Mouse (Mus musculus): ENCODE data around the gene C87977. TPM values are rescaled to one million over a fixed set of nuclear protein-coding genes. Genes with fewer than 3 reads are reported as not detected.
"Not testable (repeated sequence)": the region's sequence is repeated elsewhere in the genome, so short reads cannot be mapped to it uniquely, and the experiment has no call there.

Gene C87977
- polyA plus RNA-seq (2016; fragmentation: Nextera tagmentation; extraction: Ambion mirVana) = not detected in 2 replicates

- not testable (repeated sequence) for H3K9ac ChIP-seq; H3K9me3 ChIP-seq (replicated peaks); H3K4me1 ChIP-seq; H3K27me3 ChIP-seq (replicated peaks); H3K4me3 ChIP-seq; H3K36me3 ChIP-seq; H3K4me2 ChIP-seq; ATAC-seq; H3K27ac ChIP-seq
- WGBS (ENCODE audit: insufficient replicate concordance) = 64% methylated on average over 1 of the region's 1 CpGs
These were observed at the start of gene C87977 for GRCm38 (mm10) chr4:144213218-144213617. Gene C87977 (minus strand): TSS chr4:144213318.

GRCm38 (mm10) chr4:144254768-144255167 is 41.6 kb upstream of the C87977 start:
- not testable (repeated sequence) for H3K27ac ChIP-seq; H3K4me3 ChIP-seq; H3K36me3 ChIP-seq; H3K27me3 ChIP-seq (replicated peaks); H3K9ac ChIP-seq; H3K9me3 ChIP-seq (replicated peaks); ATAC-seq; H3K4me1 ChIP-seq; H3K4me2 ChIP-seq

DNA sequence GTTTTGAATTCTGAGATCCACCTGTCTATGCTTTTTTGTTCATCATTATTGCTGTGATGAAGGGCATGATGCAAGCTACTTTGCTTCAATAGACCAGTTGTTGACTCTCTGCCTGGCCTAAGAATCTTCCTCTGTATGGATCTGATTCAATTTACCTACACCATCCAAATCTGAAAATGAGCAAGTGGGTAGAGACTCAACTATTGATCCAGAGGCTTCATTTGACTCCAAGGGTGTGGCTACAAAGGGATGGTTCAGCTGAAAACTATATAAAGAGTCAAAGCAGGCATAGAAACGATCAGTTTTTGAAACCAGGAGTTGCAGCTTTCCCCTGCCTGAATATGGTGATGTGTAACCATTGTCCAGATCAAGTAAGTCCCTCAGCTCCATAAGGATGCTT is 22.7 kb downstream of the C87977 start, which contains the start of gene Oog2:
Oog2 (plus strand) TSS at position 301 of the 400 bp plus-strand sequence.
- no peaks in the 10 kb centered on the region for H3K4me1 ChIP-seq
- 14% methylated on average over 1 of the region's 1 CpGs for WGBS (ENCODE audit: insufficient replicate concordance)
- H3K4me3 ChIP-seq = no peak within 1 kb of the TSS
- no peaks in the 10 kb centered on the region for H3K27me3 ChIP-seq (replicated peaks)
- H3K36me3 ChIP-seq = no peaks in the 10 kb centered on the region
- no peak for ATAC-seq
- no peaks in the 10 kb centered on the region for H3K9me3 ChIP-seq (replicated peaks)
- no peak within 1 kb of the TSS for H3K27ac ChIP-seq
- no peak within 1 kb of the TSS for H3K9ac ChIP-seq
- H3K4me2 ChIP-seq = no peak within 1 kb of the TSS

DNA sequence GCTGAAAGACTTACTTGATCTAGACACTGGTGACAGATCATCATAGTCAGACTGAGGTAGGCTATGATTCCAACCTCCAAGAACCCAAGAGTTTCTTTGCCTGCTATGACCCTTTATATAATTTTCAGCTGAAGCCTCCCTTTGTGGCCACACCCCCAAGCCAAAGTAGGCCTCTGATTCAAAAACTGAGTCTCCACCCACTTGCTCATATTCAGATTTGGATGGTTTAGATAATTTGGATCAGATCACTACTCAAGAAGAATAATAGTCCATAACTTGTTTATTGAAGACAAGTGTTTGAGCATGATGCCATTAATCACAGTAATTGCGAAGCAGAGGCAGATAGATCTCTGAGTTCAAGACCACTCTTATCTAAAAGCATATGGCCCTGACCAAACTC is 50.6 kb downstream of the C87977 start, which contains the start of gene Oog3:
Oog3 (minus strand) TSS at position 101 of the 400 bp plus-strand sequence.
- ATAC-seq = no peak
- WGBS (ENCODE audit: insufficient replicate concordance) = 66% methylated on average over 1 of the region's 1 CpGs

More for the DNA sequence above, 50.6 kb downstream of the C87977 start, which contains the start of gene Oog3:
- H3K9me3 ChIP-seq (replicated peaks) = peaks cover 11% of the 10 kb centered on the region; the same call in 1 of the 2 replicates
- H3K4me2 ChIP-seq = no peak within 1 kb of the TSS
- H3K4me1 ChIP-seq = no peaks in the 10 kb centered on the region
- no peaks in the 10 kb centered on the region for H3K36me3 ChIP-seq
- H3K4me3 ChIP-seq = no peak within 1 kb of the TSS
- no peak within 1 kb of the TSS for H3K27ac ChIP-seq
- no peak within 1 kb of the TSS for H3K9ac ChIP-seq
- H3K27me3 ChIP-seq (replicated peaks) = no peaks in the 10 kb centered on the region

Other genes with a start within 250 kb of the C87977 start
- gene Gm13101, start 246.4 kb downstream of the C87977 start, polyA plus RNA-seq (2016; fragmentation: Nextera tagmentation; extraction: Ambion mirVana) = not detected in 2 replicates
- not detected in 2 replicates for gene Pramef17, start 218.9 kb downstream of the C87977 start, polyA plus RNA-seq (2016; fragmentation: Nextera tagmentation; extraction: Ambion mirVana)
- gene Pramel4, start 154.2 kb downstream of the C87977 start, polyA plus RNA-seq (2016; fragmentation: Nextera tagmentation; extraction: Ambion mirVana) = not detected in 2 replicates
- not detected in 2 replicates for gene Gm13102, start 106.8 kb downstream of the C87977 start, polyA plus RNA-seq (2016; fragmentation: Nextera tagmentation; extraction: Ambion mirVana)
- gene Oog3, start 50.7 kb downstream of the C87977 start, polyA plus RNA-seq (2016; fragmentation: Nextera tagmentation; extraction: Ambion mirVana) = not detected in 2 replicates
- gene Oog2, start 22.6 kb downstream of the C87977 start, polyA plus RNA-seq (2016; fragmentation: Nextera tagmentation; extraction: Ambion mirVana) = not detected in 2 replicates
- not detected in 2 replicates for gene Pramel5, start 67.2 kb upstream of the C87977 start, polyA plus RNA-seq (2016; fragmentation: Nextera tagmentation; extraction: Ambion mirVana)
- not detected in 2 replicates for gene Gm13128, start 116.9 kb upstream of the C87977 start, polyA plus RNA-seq (2016; fragmentation: Nextera tagmentation; extraction: Ambion mirVana)
- not detected in 2 replicates for gene Gm13119, start 144.6 kb upstream of the C87977 start, polyA plus RNA-seq (2016; fragmentation: Nextera tagmentation; extraction: Ambion mirVana)
- not detected in 2 replicates for gene Pramef20, start 164.6 kb upstream of the C87977 start, polyA plus RNA-seq (2016; fragmentation: Nextera tagmentation; extraction: Ambion mirVana)
- not detected in 2 replicates for gene Pramef12, start 195.1 kb upstream of the C87977 start, polyA plus RNA-seq (2016; fragmentation: Nextera tagmentation; extraction: Ambion mirVana)
- not detected in 2 replicates for gene 1700012P22Rik, start 225.5 kb upstream of the C87977 start, polyA plus RNA-seq (2016; fragmentation: Nextera tagmentation; extraction: Ambion mirVana)
- gene Gm9944, start 240.0 kb upstream of the C87977 start, polyA plus RNA-seq (2016; fragmentation: Nextera tagmentation; extraction: Ambion mirVana) = not detected in 2 replicates